Mouse (Mus musculus): ENCODE results near the gene Methig1. TPM values are rescaled to one million over a fixed set of nuclear protein-coding genes. Genes with fewer than 3 reads are reported as not detected.
"Not testable (repeated sequence)": the region's sequence is repeated elsewhere in the genome, so short reads cannot be mapped to it uniquely, and the experiment has no call there.

Gene Methig1
- polyA plus RNA-seq, 2 experiments: not detected

- Histone ChIP-seq H3K27ac (replicated peaks; ENCODE audit: low read depth, low read length) (no peak overlapping the region), H3K27me3 (ENCODE audit: control insufficient read depth, insufficient read depth, low read length) (no peaks in the 10 kb centered on the region), H3K4me1 (ENCODE audit: control insufficient read depth, insufficient read depth, low read length) (no peaks in the 10 kb centered on the region), H3K36me3 (ENCODE audit: control insufficient read depth, insufficient read depth, low read length) (no peaks in the 10 kb centered on the region), H3K4me2 (replicated peaks; ENCODE audit: low read depth, low read length, severe bottlenecking) (no peak overlapping the region), H3K9ac (ENCODE audit: low read depth, low read length, severe bottlenecking) (no peak overlapping the region), H3K9me3 (ENCODE audit: control insufficient read depth, low read length) (no peaks in the 10 kb centered on the region), H3K4me3 (replicated peaks; ENCODE audit: low read length) (no peak overlapping the region)
- no peak for DNase-seq (ENCODE audit: low spot score)
- WGBS: 42% methylated on average over 5 of the region's 5 CpGs
- TF ChIP-seq POLR2A (IDR thresholded peaks at IDR 0.05; ENCODE audit: borderline replicate concordance, extremely low read depth, insufficient read depth, insufficient read length): no peak
- ATAC-seq (ENCODE audit: low FRiP score, low read depth): no peak
Observed at GRCm38 (mm10) chr15:100321134-100321533, 31.8 kb upstream of the Methig1 start.

GRCm38 (mm10) chr15:100324021-100324591 is 28.8 kb upstream of the Methig1 start:
- no peak for TF ChIP-seq POLR2A (IDR thresholded peaks at IDR 0.05; ENCODE audit: borderline replicate concordance, extremely low read depth, insufficient read depth, insufficient read length)
- H3K4me3 ChIP-seq (replicated peaks; ENCODE audit: low read length): no peak overlapping the region
- H3K9ac ChIP-seq (ENCODE audit: low read depth, low read length, severe bottlenecking): no peak overlapping the region
- no peaks in the 10 kb centered on the region for H3K4me1 ChIP-seq (ENCODE audit: control insufficient read depth, insufficient read depth, low read length)
- no peaks in the 10 kb centered on the region for H3K27me3 ChIP-seq (ENCODE audit: control insufficient read depth, insufficient read depth, low read length)
- no peak overlapping the region for H3K4me2 ChIP-seq (replicated peaks; ENCODE audit: low read depth, low read length, severe bottlenecking)
- no peaks in the 10 kb centered on the region for H3K36me3 ChIP-seq (ENCODE audit: control insufficient read depth, insufficient read depth, low read length)
- DNase-seq (ENCODE audit: low spot score) (no peak), ATAC-seq (ENCODE audit: low FRiP score, low read depth) (no peak)
- H3K9me3 ChIP-seq (ENCODE audit: control insufficient read depth, low read length): no peaks in the 10 kb centered on the region
- no peak overlapping the region for H3K27ac ChIP-seq (replicated peaks; ENCODE audit: low read depth, low read length)
- 65% methylated on average over 12 of the region's 12 CpGs for WGBS

- no peak overlapping the region for H3K9ac ChIP-seq (ENCODE audit: low read depth, low read length, severe bottlenecking)
- H3K4me1 ChIP-seq (ENCODE audit: control insufficient read depth, insufficient read depth, low read length): no peaks in the 10 kb centered on the region
- no peaks in the 10 kb centered on the region for H3K36me3 ChIP-seq (ENCODE audit: control insufficient read depth, insufficient read depth, low read length)
- no peaks in the 10 kb centered on the region for H3K27me3 ChIP-seq (ENCODE audit: control insufficient read depth, insufficient read depth, low read length)
- DNase-seq (ENCODE audit: low spot score) (no peak), ATAC-seq (ENCODE audit: low FRiP score, low read depth) (no peak)
- H3K27ac ChIP-seq (replicated peaks; ENCODE audit: low read depth, low read length): no peak overlapping the region
- no peaks in the 10 kb centered on the region for H3K9me3 ChIP-seq (ENCODE audit: control insufficient read depth, low read length)
- H3K4me3 ChIP-seq (replicated peaks; ENCODE audit: low read length): no peak overlapping the region
- 76% methylated on average over 3 of the region's 3 CpGs for WGBS
- no peak for TF ChIP-seq POLR2A (IDR thresholded peaks at IDR 0.05; ENCODE audit: borderline replicate concordance, extremely low read depth, insufficient read depth, insufficient read length)
- H3K4me2 ChIP-seq (replicated peaks; ENCODE audit: low read depth, low read length, severe bottlenecking): no peak overlapping the region
Observed at GRCm38 (mm10) chr15:100325235-100325634, 27.7 kb upstream of the Methig1 start.

GRCm38 (mm10) chr15:100328089-100328488 is 24.9 kb upstream of the Methig1 start:
- H3K36me3 ChIP-seq (ENCODE audit: control insufficient read depth, insufficient read depth, low read length); H3K27me3 ChIP-seq (ENCODE audit: control insufficient read depth, insufficient read depth, low read length); H3K9ac ChIP-seq (ENCODE audit: low read depth, low read length, severe bottlenecking); H3K9me3 ChIP-seq (ENCODE audit: control insufficient read depth, low read length); H3K27ac ChIP-seq (replicated peaks; ENCODE audit: low read depth, low read length); H3K4me1 ChIP-seq (ENCODE audit: control insufficient read depth, insufficient read depth, low read length); ATAC-seq (ENCODE audit: low FRiP score, low read depth); H3K4me2 ChIP-seq (replicated peaks; ENCODE audit: low read depth, low read length, severe bottlenecking); H3K4me3 ChIP-seq (replicated peaks; ENCODE audit: low read length); DNase-seq (ENCODE audit: low spot score): not testable (repeated sequence)
- WGBS: 74% methylated on average over 3 of the region's 4 CpGs

GRCm38 (mm10) chr15:100329336-100329735 is 23.6 kb upstream of the Methig1 start:
- not testable (repeated sequence) for H3K27me3 ChIP-seq (ENCODE audit: control insufficient read depth, insufficient read depth, low read length); H3K4me2 ChIP-seq (replicated peaks; ENCODE audit: low read depth, low read length, severe bottlenecking); H3K36me3 ChIP-seq (ENCODE audit: control insufficient read depth, insufficient read depth, low read length); ATAC-seq (ENCODE audit: low FRiP score, low read depth); H3K9me3 ChIP-seq (ENCODE audit: control insufficient read depth, low read length); DNase-seq (ENCODE audit: low spot score); H3K9ac ChIP-seq (ENCODE audit: low read depth, low read length, severe bottlenecking); H3K4me1 ChIP-seq (ENCODE audit: control insufficient read depth, insufficient read depth, low read length); H3K4me3 ChIP-seq (replicated peaks; ENCODE audit: low read length); H3K27ac ChIP-seq (replicated peaks; ENCODE audit: low read depth, low read length)
- WGBS: 20% methylated on average over 7 of the region's 10 CpGs

- H3K9me3 ChIP-seq (ENCODE audit: control insufficient read depth, low read length): no peaks in the 10 kb centered on the region
- no peaks in the 10 kb centered on the region for H3K27me3 ChIP-seq (ENCODE audit: control insufficient read depth, insufficient read depth, low read length)
- no peak overlapping the region for H3K4me3 ChIP-seq (replicated peaks; ENCODE audit: low read length)
- no peak overlapping the region for H3K27ac ChIP-seq (replicated peaks; ENCODE audit: low read depth, low read length)
- no peak for DNase-seq (ENCODE audit: low spot score)
- TF ChIP-seq POLR2A (IDR thresholded peaks at IDR 0.05; ENCODE audit: borderline replicate concordance, extremely low read depth, insufficient read depth, insufficient read length): no peak
- H3K36me3 ChIP-seq (ENCODE audit: control insufficient read depth, insufficient read depth, low read length): no peaks in the 10 kb centered on the region
- no peak for ATAC-seq (ENCODE audit: low FRiP score, low read depth)
- no peak overlapping the region for H3K9ac ChIP-seq (ENCODE audit: low read depth, low read length, severe bottlenecking)
- H3K4me1 ChIP-seq (ENCODE audit: control insufficient read depth, insufficient read depth, low read length): no peaks in the 10 kb centered on the region
- WGBS: 39% methylated on average over 7 of the region's 7 CpGs
- H3K4me2 ChIP-seq (replicated peaks; ENCODE audit: low read depth, low read length, severe bottlenecking): no peak overlapping the region
Observed at GRCm38 (mm10) chr15:100330739-100331138, 22.2 kb upstream of the Methig1 start.

- not testable (repeated sequence) for H3K9ac ChIP-seq (ENCODE audit: low read depth, low read length, severe bottlenecking); H3K4me3 ChIP-seq (replicated peaks; ENCODE audit: low read length); ATAC-seq (ENCODE audit: low FRiP score, low read depth); H3K4me1 ChIP-seq (ENCODE audit: control insufficient read depth, insufficient read depth, low read length); H3K9me3 ChIP-seq (ENCODE audit: control insufficient read depth, low read length); H3K27ac ChIP-seq (replicated peaks; ENCODE audit: low read depth, low read length); H3K4me2 ChIP-seq (replicated peaks; ENCODE audit: low read depth, low read length, severe bottlenecking); H3K27me3 ChIP-seq (ENCODE audit: control insufficient read depth, insufficient read depth, low read length); H3K36me3 ChIP-seq (ENCODE audit: control insufficient read depth, insufficient read depth, low read length); DNase-seq (ENCODE audit: low spot score)
- 48% methylated on average over 2 of the region's 10 CpGs for WGBS
Observed at GRCm38 (mm10) chr15:100332077-100332961, 20.6 kb upstream of the Methig1 start.

Measured in limb, embryonic 14.5 days (tissue).